Mouse (Mus musculus) midbrain, postnatal 0 days (tissue): ENCODE results near the gene Nudt9. TPM values are rescaled to one million over a fixed set of nuclear protein-coding genes. Genes with fewer than 3 reads are reported as not detected.

Experiments
- ATAC-seq: fragments of 200-750 bp; cut with Nextera tagmentation; 2 replicates; pipeline ENCODE4 v1.8.0; 2017; ENCODE audit warnings: moderate number of reproducible peaks, mild to moderate bottlenecking, moderate TSS enrichment, moderate library complexity; ENCODE audit not compliant: low FRiP score
- DNase-seq: peaks from one replicate; pipeline ENCODE4 v3.0.0-alpha.2; 2015; ENCODE audit warnings: low spot score
- H3K27ac ChIP-seq: fragments of 300-500 bp; sonication (generic); 2 replicates; pipeline ENCODE4 v1.5.1; 2014; ENCODE audit warnings: low read depth, mild to moderate bottlenecking, low read length, mixed read lengths
- H3K27me3 ChIP-seq: fragments of 300-500 bp; sonication (generic); 2 replicates; pipeline ENCODE4 v1.6.1; 2014; ENCODE audit warnings: low read length, control low read depth, mixed read lengths; ENCODE audit not compliant: insufficient read depth
- H3K36me3 ChIP-seq: fragments of 300-500 bp; sonication (generic); 2 replicates; pipeline ENCODE4 v1.6.1; 2014; ENCODE audit warnings: low read length, control low read depth, mixed read lengths; ENCODE audit not compliant: insufficient read depth
- H3K4me1 ChIP-seq: fragments of 300-500 bp; sonication (generic); 2 replicates; pipeline ENCODE4 v1.6.1; 2014; ENCODE audit warnings: mild to moderate bottlenecking, control low read depth, antibody characterized with exemption, low read length, mixed read lengths; ENCODE audit not compliant: insufficient read depth
- H3K4me2 ChIP-seq: fragments of 300-500 bp; sonication (generic); 2 replicates; pipeline ENCODE4 v1.6.1; 2014; ENCODE audit warnings: low read depth, mild to moderate bottlenecking, low read length, mixed read lengths; ENCODE audit not compliant: poor library complexity, severe bottlenecking
- H3K4me3 ChIP-seq: fragments of 300-500 bp; sonication (generic); 2 replicates; pipeline ENCODE4 v1.5.1; 2014; ENCODE audit warnings: low read depth, mild to moderate bottlenecking, low read length, moderate library complexity
- H3K9ac ChIP-seq: fragments of 300-500 bp; sonication (generic); replicated peaks from 2 replicates; pipeline ENCODE4 v1.6.1; 2014; ENCODE audit warnings: mild to moderate bottlenecking, low read length, moderate library complexity, mixed read lengths; ENCODE audit not compliant: poor library complexity, severe bottlenecking
- H3K9me3 ChIP-seq: fragments of 300-500 bp; sonication (generic); 2 replicates; pipeline ENCODE4 v1.6.1; 2016; ENCODE audit warnings: low read length, control low read depth
- CTCF ChIP-seq: IDR thresholded peaks from 2 replicates; pipeline ENCODE4 v1.5.1; 2016; ENCODE audit warnings: antibody characterized with exemption, mild to moderate bottlenecking
- WGBS: fragments of 180-500 bp; shearing (Covaris S2); extraction: QIAGEN DNeasy Blood & Tissue Kit; methylation state at CpG from one replicate; pipeline ENCODE4 v1.1.7; 2014; 5-methylcytosine and 5-hydroxymethylcytosine counted together
- polyA plus RNA-seq: library from polyadenylated mRNA; unstranded; fragments of >200 nt; fragmentation: Nextera tagmentation; extraction: Ambion mirVana; gene quantifications from 2 replicates; pipeline ENCODE4 v1.2.1, GENCODE M21; 2015
- total RNA-seq: library from RNA; depleted of rRNA; stranded (reverse); fragments of >200 nt; gene quantifications from 2 replicates; pipeline ENCODE4 v1.2.3, GENCODE M21; 2014

Nudt9 gene
- total and polyA plus RNA-seq, 2 experiments from 2014 or later: 48.9 to 70.4 TPM

GRCm38 (mm10) chr5:104042906-104043305, 3.2 kb upstream of the Nudt9 start:
- Histone ChIP-seq H3K4me2 (no peak overlapping the region), H3K27me3 (no peaks in the 10 kb centered on the region), H3K4me3 (no peak overlapping the region), H3K9me3 (no peaks in the 10 kb centered on the region), H3K4me1 (peaks cover 4% of the 10 kb centered on the region; the same call in 1 of the 2 replicates), H3K27ac (no peak overlapping the region), H3K9ac (no peak overlapping the region), H3K36me3 (no peaks in the 10 kb centered on the region)
- ATAC-seq (no peak), DNase-seq (no peak)
- no peak for TF ChIP-seq CTCF
- 93% methylated on average over 2 of the region's 2 CpGs for WGBS

GRCm38 (mm10) chr5:104043704-104044103, 2.4 kb upstream of the Nudt9 start:
- H3K4me2 ChIP-seq: no peak overlapping the region
- WGBS: 42% methylated on average over 2 of the region's 2 CpGs
- no peak overlapping the region for H3K4me3 ChIP-seq
- H3K27me3 ChIP-seq: no peaks in the 10 kb centered on the region
- no peak overlapping the region for H3K27ac ChIP-seq
- TF ChIP-seq CTCF: no peak
- no peak overlapping the region for H3K9ac ChIP-seq
- no peaks in the 10 kb centered on the region for H3K9me3 ChIP-seq
- no peaks in the 10 kb centered on the region for H3K36me3 ChIP-seq
- peaks cover 4% of the 10 kb centered on the region; the same call in 1 of the 2 replicates for H3K4me1 ChIP-seq
- no peak for DNase-seq
- ATAC-seq: no peak

GRCm38 (mm10) chr5:104047200-104048105, 1.3 kb downstream of the Nudt9 start:
- peak; percentile 14 for DNase-seq

GRCm38 (mm10) chr5:104048139-104048538, 2.0 kb downstream of the Nudt9 start:
- no peak overlapping the region for H3K4me3 ChIP-seq
- WGBS: 61% methylated on average over 4 of the region's 4 CpGs
- peak overlapping the region; percentile 61; the same call in 1 of the 2 replicates for H3K4me2 ChIP-seq
- no peaks in the 10 kb centered on the region for H3K9me3 ChIP-seq
- H3K9ac ChIP-seq: no peak overlapping the region; the same call in 1 of the 2 replicates
- H3K27me3 ChIP-seq: no peaks in the 10 kb centered on the region
- ATAC-seq (no peak), DNase-seq (no peak)
- TF ChIP-seq CTCF: peak; percentile 44
- peaks cover 4% of the 10 kb centered on the region; the same call in 1 of the 2 replicates for H3K4me1 ChIP-seq
- no peak overlapping the region for H3K27ac ChIP-seq
- H3K36me3 ChIP-seq: peaks cover 12% of the 10 kb centered on the region; the same call in 1 of the 2 replicates

More at GRCm38 (mm10) chr5:104047200-104048105, 1.3 kb downstream of the Nudt9 start:
- Histone ChIP-seq H3K4me1 (peaks cover 4% of the 10 kb centered on the region; the same call in 1 of the 2 replicates), H3K27ac (peak overlapping the region; percentile 76), H3K36me3 (peaks cover 12% of the 10 kb centered on the region; the same call in 1 of the 2 replicates), H3K4me3 (peak overlapping the region; percentile 82), H3K27me3 (no peaks in the 10 kb centered on the region), H3K4me2 (peak overlapping the region; percentile 61), H3K9ac (peak overlapping the region; percentile 84), H3K9me3 (no peaks in the 10 kb centered on the region)
- ATAC-seq: no peak
- WGBS: 12% methylated on average over 19 of the region's 19 CpGs
- TF ChIP-seq CTCF: no peak

GRCm38 (mm10) chr5:104052956-104053355, 6.8 kb downstream of the Nudt9 start:
- Histone ChIP-seq H3K9ac (no peak overlapping the region), H3K4me1 (no peaks in the 10 kb centered on the region), H3K4me3 (no peak overlapping the region), H3K36me3 (peaks cover 12% of the 10 kb centered on the region; the same call in 1 of the 2 replicates), H3K4me2 (no peak overlapping the region), H3K27me3 (no peaks in the 10 kb centered on the region), H3K9me3 (no peaks in the 10 kb centered on the region), H3K27ac (no peak overlapping the region)
- TF ChIP-seq CTCF: peak; percentile 54
- ATAC-seq (no peak), DNase-seq (no peak)
- WGBS: 63% methylated on average over 8 of the region's 8 CpGs

GRCm38 (mm10) chr5:104054938-104055337, 8.8 kb downstream of the Nudt9 start:
- 96% methylated on average over 4 of the region's 4 CpGs for WGBS
- Histone ChIP-seq H3K27me3 (no peaks in the 10 kb centered on the region), H3K4me3 (no peak overlapping the region), H3K36me3 (peaks cover 16% of the 10 kb centered on the region), H3K9me3 (no peaks in the 10 kb centered on the region), H3K4me1 (no peaks in the 10 kb centered on the region), H3K27ac (no peak overlapping the region), H3K9ac (no peak overlapping the region), H3K4me2 (no peak overlapping the region)
- DNase-seq (no peak), ATAC-seq (no peak)
- no peak for TF ChIP-seq CTCF
